Mouse (Mus musculus): ENCODE data around the gene Pogk. TPM values are rescaled to one million over a fixed set of nuclear protein-coding genes. Genes with fewer than 3 reads are reported as not detected.

Gene Pogk
- polyA plus RNA-seq, 1 experiment, result 2.0 TPM

GRCm38 (mm10) chr1:166343586-166343985, 66.1 kb downstream of the Pogk start:
- no peak overlapping the region for H3K9ac ChIP-seq (ENCODE audit: low read depth, poor library complexity, severe bottlenecking)
- no peaks in the 10 kb centered on the region for H3K9me3 ChIP-seq (replicated peaks; ENCODE audit: control insufficient read depth, insufficient read depth, low read length, poor library complexity, severe bottlenecking)

GRCm38 (mm10) chr1:166342539-166342938, 67.1 kb downstream of the Pogk start:
- Histone ChIP-seq H3K9ac (ENCODE audit: low read depth, poor library complexity, severe bottlenecking) (no peak overlapping the region), H3K27ac (ENCODE audit: insufficient read depth, low read length) (no peak overlapping the region), H3K36me3 (ENCODE audit: control insufficient read depth, insufficient read depth, low read length, poor library complexity, severe bottlenecking) (no peaks in the 10 kb centered on the region), H3K27me3 (ENCODE audit: control insufficient read depth, insufficient read depth, low read length, poor library complexity, severe bottlenecking) (no peaks in the 10 kb centered on the region), H3K4me3 (ENCODE audit: low read depth, low read length) (no peak overlapping the region), H3K4me1 (ENCODE audit: control insufficient read depth, insufficient read depth, low read length) (no peaks in the 10 kb centered on the region), H3K9me3 (replicated peaks; ENCODE audit: control insufficient read depth, insufficient read depth, low read length, poor library complexity, severe bottlenecking) (no peaks in the 10 kb centered on the region)
- TF ChIP-seq CTCF (IDR thresholded peaks at IDR 0.05; ENCODE audit: low read depth, low read length) (no peak), EP300 (IDR thresholded peaks at IDR 0.05; ENCODE audit: insufficient read depth, low read depth, low read length) (no peak), POLR2A (IDR thresholded peaks at IDR 0.05; ENCODE audit: insufficient read depth, low read length) (no peak)

More at GRCm38 (mm10) chr1:166343586-166343985, 66.1 kb downstream of the Pogk start:
- H3K4me3 ChIP-seq (ENCODE audit: low read depth, low read length), result no peak overlapping the region
- H3K36me3 ChIP-seq (ENCODE audit: control insufficient read depth, insufficient read depth, low read length, poor library complexity, severe bottlenecking), result no peaks in the 10 kb centered on the region
- no peaks in the 10 kb centered on the region for H3K4me1 ChIP-seq (ENCODE audit: control insufficient read depth, insufficient read depth, low read length)
- no peaks in the 10 kb centered on the region for H3K27me3 ChIP-seq (ENCODE audit: control insufficient read depth, insufficient read depth, low read length, poor library complexity, severe bottlenecking)
- H3K27ac ChIP-seq (ENCODE audit: insufficient read depth, low read length), result no peak overlapping the region
- no peak for TF ChIP-seq EP300 (IDR thresholded peaks at IDR 0.05; ENCODE audit: insufficient read depth, low read depth, low read length)
- no peak for TF ChIP-seq CTCF (IDR thresholded peaks at IDR 0.05; ENCODE audit: low read depth, low read length)
- no peak for TF ChIP-seq POLR2A (IDR thresholded peaks at IDR 0.05; ENCODE audit: insufficient read depth, low read length)

- Histone ChIP-seq H3K9ac (ENCODE audit: low read depth, poor library complexity, severe bottlenecking) (no peak overlapping the region), H3K36me3 (ENCODE audit: control insufficient read depth, insufficient read depth, low read length, poor library complexity, severe bottlenecking) (no peaks in the 10 kb centered on the region), H3K27me3 (ENCODE audit: control insufficient read depth, insufficient read depth, low read length, poor library complexity, severe bottlenecking) (no peaks in the 10 kb centered on the region), H3K27ac (ENCODE audit: insufficient read depth, low read length) (no peak overlapping the region), H3K4me3 (ENCODE audit: low read depth, low read length) (no peak overlapping the region), H3K9me3 (replicated peaks; ENCODE audit: control insufficient read depth, insufficient read depth, low read length, poor library complexity, severe bottlenecking) (no peaks in the 10 kb centered on the region), H3K4me1 (ENCODE audit: control insufficient read depth, insufficient read depth, low read length) (no peaks in the 10 kb centered on the region)
- no peak for TF ChIP-seq EP300 (IDR thresholded peaks at IDR 0.05; ENCODE audit: insufficient read depth, low read depth, low read length)
- TF ChIP-seq POLR2A (IDR thresholded peaks at IDR 0.05; ENCODE audit: insufficient read depth, low read length), result no peak
Measured at GRCm38 (mm10) chr1:166342060-166342459, 67.6 kb downstream of the Pogk start.

- no peak overlapping the region for H3K9ac ChIP-seq (ENCODE audit: low read depth, poor library complexity, severe bottlenecking)
- H3K36me3 ChIP-seq (ENCODE audit: control insufficient read depth, insufficient read depth, low read length, poor library complexity, severe bottlenecking), result no peaks in the 10 kb centered on the region
- no peaks in the 10 kb centered on the region for H3K9me3 ChIP-seq (replicated peaks; ENCODE audit: control insufficient read depth, insufficient read depth, low read length, poor library complexity, severe bottlenecking)
- no peaks in the 10 kb centered on the region for H3K4me1 ChIP-seq (ENCODE audit: control insufficient read depth, insufficient read depth, low read length)
- H3K27ac ChIP-seq (ENCODE audit: insufficient read depth, low read length), result no peak overlapping the region
- no peaks in the 10 kb centered on the region for H3K27me3 ChIP-seq (ENCODE audit: control insufficient read depth, insufficient read depth, low read length, poor library complexity, severe bottlenecking)
- no peak overlapping the region for H3K4me3 ChIP-seq (ENCODE audit: low read depth, low read length)
- TF ChIP-seq CTCF (IDR thresholded peaks at IDR 0.05; ENCODE audit: low read depth, low read length), result no peak
- TF ChIP-seq EP300 (IDR thresholded peaks at IDR 0.05; ENCODE audit: insufficient read depth, low read depth, low read length), result no peak
- TF ChIP-seq POLR2A (IDR thresholded peaks at IDR 0.05; ENCODE audit: insufficient read depth, low read length), result no peak
Measured at GRCm38 (mm10) chr1:166339110-166339509, 70.6 kb downstream of the Pogk start.

Other genes with a start within 250 kb of the Pogk start
- 2.7 and 4.8 TPM in 2 replicates for gene Mael, start 171.1 kb downstream of the Pogk start, polyA plus RNA-seq (2011; ENCODE audit: insufficient read depth, insufficient read length, low read depth, missing spikeins)
- gene Ildr2, start 155.7 kb downstream of the Pogk start, polyA plus RNA-seq (2011; ENCODE audit: insufficient read depth, insufficient read length, low read depth, missing spikeins), result 0.18 TPM in 1 of 2 replicates, not detected in the other
- 3.7 and 4.7 TPM in 2 replicates for gene Tada1, start 30.8 kb downstream of the Pogk start, polyA plus RNA-seq (2011; ENCODE audit: insufficient read depth, insufficient read length, low read depth, missing spikeins)
- not detected in 2 replicates for gene Gm4846, start 87.7 kb upstream of the Pogk start, polyA plus RNA-seq (2011; ENCODE audit: insufficient read depth, insufficient read length, low read depth, missing spikeins)
- gene Gm4847, start 237.8 kb upstream of the Pogk start, polyA plus RNA-seq (2011; ENCODE audit: insufficient read depth, insufficient read length, low read depth, missing spikeins), result not detected in 2 replicates